Mouse (Mus musculus): ENCODE results near the gene Fam207a.

Gene Fam207a

DNA sequence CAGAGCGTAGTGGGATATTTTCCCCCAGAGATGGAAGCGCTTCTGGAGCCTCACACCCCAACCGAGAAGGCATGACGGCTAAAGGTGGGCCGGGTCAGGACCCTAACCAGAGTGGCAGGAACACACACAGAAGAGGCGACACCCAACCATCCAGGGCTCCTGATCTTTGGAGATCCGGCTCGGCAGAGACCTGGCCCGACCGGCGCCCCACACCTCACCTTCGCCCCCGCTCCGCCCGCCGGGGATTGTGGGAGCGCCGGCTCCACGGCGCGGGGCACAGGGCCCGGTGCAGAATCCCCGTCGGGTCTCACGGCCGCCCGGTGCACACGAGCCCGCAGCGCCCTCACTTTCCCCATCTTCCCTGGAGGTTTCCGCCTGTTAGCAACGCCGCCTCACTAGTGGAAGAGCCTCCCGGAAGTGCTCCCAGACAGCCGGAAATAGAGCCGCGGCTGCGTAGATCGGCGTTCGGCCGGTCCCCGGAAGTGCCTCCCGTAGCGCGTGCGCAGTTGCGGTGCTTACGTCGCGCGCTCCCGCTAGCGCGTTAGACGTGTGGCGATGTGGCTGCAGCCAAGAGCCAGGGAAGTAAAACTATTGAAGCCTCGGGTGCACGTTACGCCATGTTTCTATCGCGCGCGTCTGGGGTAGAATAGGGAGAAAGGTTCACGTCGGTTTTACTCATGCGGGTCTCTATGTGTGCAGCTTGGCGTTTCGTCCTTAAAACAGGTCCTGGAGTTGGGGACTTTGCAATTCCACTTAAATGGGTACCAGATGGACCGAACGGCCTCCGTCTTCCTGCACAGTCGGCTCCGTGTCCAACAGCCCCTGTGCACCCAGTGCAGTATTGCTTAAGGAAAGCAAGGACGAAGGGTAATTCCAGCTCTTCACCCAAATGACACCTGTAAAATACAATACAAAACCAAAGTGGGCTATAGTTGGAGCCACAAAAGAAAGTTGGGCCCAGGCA is at the start of gene Fam207a:
TSS of gene Fam207a (minus strand) at position 401 of the 964 bp plus-strand sequence.
- DNase-seq, result peak; percentile 96

DNA sequence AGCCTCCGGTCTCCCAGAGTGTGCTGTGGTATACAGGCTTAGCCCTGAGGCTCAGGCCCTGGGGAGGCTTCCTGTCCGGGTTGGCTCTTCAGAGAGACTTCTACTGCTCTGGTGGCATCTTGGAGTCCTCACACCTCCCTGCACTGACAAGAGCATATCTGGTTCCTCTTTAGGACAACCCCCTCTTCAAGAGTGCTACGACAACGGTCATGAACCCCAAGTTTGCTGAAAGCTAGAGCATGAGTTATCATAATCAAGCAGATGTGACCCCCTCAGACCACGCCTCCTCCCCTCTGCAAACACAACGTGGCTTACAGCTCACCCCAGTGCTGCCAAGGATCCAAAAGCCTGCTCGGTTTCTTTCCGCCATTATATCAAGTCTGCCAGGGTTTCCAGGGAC is 49.4 kb upstream of the Fam207a start:
- DNase-seq, result no peak

DNA sequence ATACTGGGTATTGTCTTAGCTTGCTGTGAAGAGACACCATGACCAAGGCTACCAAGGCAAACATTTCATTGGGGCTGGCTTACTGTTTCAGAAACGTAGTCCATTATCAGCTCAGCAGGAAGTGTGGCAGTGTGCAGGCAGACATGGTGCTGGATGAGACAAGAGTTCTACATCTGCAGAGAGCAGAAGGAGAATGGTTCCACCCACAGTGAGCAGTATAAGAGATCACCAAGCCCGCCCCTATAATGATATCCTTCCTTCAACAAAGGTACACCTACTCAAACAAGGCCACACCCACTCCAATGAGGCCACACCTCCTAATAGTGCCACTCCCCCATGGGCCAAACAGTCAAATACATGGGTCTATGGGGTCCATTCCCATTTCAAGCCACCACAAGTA is 45.9 kb upstream of the Fam207a start:
- no peak for DNase-seq

DNA sequence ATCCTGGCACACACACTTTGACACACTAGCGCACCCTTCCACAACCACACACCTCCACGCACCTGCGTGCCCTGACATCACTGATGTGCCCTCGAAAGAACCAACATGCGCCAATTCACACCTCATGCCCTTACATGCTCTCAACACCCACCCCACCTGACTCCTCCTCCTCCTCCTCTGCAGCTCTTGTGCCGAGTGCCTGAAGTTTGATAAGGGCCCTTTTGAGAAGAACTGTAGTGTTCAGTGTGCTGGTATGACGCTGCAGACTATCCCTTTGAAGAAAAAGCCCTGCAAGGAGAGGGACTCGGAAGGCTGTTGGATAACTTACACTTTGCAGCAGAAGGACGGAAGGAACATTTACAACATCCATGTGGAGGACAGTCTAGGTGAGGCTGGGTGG is 45.2 kb upstream of the Fam207a start:
- DNase-seq, result no peak

DNA sequence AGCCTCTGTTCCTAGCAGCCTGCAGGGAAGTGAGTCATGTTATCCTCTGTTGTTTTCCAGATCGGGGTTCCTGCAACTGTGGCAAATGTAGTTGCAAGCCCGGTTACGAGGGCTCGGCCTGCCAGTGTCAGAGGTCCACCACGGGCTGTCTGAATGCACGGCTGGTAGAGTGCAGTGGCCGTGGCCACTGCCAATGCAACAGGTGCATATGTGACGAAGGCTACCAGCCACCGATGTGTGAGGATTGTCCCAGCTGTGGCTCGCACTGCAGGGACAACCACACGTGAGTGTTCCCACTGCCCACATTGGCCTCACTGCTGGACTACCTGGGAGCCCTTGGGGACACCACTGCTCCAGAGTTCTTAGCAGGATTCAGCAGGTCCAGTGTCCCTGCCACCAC is 44.5 kb upstream of the Fam207a start:
- no peak for DNase-seq

DNA sequence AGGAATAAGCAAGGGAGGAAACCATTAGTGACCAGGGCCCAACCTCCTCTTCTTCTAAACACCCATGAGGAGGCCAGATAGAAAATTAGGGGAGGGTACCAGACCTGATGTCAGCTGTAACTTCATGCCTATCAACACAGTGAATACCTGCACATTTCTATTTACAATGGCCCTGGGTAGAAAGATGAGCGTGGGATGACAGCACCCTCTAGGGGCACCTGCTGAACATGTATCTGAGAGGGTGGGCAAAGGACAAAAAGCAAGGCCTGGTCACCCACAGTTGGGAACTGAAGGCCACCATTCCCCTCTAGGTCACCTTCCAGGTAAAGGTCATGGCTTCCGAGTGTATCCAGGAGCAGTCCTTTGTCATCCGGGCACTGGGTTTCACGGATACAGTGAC is 42.1 kb upstream of the Fam207a start:
- no peak for DNase-seq

DNA sequence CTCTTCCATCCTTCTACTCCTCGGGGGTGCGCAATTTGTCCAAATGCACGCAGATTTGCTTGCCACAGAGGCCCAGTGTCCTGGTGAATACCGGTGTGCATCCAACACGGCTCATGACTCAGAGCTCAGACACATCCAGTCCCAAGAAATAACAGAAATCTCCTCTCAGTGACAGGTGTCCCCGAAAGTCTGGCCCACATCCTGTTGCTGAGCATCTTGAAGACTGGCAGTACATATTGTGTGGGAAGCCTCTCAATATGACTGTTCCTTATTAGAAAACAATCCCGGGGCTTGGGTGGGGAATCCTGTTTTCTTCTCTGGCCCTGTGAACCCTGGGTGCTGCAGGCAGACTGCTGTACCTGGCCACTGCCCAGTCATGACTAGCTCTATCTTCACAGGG is 41.0 kb upstream of the Fam207a start:
- DNase-seq, result no peak

DNA sequence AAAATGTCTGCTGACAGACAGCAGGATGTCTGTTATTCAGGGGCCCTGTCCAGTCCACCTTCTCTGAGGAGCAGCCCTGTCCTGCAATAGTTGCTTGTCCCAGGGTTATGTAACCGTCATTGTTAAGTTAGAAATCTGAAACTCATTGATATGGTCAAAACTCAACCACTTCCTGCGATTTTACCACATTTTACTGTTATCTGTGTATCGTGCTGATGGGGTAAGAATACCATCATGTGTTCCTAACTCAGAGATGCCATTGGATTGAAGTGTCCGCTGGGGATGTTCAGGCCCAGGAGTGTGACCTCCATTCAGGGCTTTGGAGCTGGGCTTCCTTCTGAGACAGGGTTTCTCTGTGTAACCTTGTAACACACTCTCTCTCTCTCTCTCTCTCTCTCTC is 39.3 kb upstream of the Fam207a start:
- no peak for DNase-seq

DNA sequence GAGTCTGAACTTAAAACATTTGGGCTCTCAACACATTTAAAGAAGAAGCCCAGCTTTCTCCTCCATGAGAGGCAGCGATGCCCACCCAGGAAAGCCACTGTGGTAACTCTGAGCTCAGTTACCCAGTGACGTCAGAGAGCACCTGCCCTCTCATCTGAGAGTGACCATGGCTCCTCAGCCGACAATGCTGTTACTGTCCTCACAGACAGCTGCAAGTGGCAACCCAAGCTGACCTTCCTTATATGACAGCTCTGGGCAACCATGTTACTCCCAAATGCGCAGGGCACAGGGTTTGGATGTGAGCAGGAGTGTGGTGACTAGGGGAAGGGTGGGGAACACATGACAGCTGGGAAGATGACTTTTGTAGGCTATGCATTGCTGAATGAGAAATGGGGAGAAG is 37.7 kb upstream of the Fam207a start:
- DNase-seq, result no peak

DNA sequence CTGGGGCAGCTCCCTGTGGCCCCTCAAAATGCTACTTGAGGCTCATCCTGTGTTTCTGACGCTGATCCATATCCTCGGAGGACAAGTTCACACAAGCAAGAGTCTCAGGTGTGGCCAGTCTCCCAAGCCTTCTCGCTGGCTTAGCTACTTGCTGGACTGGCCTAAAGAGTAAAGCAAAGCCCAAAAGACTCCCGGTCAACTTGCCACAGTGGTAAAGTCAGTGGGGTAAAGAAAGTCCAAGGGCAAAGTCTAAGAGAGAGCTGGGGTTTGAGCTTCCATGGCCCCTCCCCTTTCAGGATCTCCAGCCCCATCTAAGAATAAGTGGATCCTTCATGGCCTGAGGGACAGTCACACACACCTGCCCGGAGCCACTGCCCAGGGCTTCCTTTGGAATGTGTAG is 36.6 kb upstream of the Fam207a start:
- no peak for DNase-seq

DNA sequence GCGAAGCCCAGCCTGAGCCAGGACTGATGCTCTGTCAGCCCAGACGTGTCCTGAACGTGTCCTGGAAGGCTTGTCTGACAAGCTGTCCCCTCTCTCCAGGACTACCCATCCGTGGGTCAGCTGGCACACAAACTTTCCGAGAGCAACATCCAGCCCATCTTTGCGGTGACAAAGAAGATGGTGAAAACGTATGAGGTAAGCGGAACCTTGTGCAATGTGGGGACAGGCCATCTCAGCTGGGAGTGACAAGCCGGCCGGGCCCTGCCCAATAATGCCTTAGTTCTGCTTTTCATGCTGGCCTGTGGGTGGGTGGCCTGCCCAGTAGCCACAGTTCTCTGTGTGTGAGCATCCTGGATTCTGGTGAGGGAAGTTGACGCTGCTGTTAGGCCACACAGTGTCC is 35.3 kb upstream of the Fam207a start:
- DNase-seq, result peak; percentile 56

DNA sequence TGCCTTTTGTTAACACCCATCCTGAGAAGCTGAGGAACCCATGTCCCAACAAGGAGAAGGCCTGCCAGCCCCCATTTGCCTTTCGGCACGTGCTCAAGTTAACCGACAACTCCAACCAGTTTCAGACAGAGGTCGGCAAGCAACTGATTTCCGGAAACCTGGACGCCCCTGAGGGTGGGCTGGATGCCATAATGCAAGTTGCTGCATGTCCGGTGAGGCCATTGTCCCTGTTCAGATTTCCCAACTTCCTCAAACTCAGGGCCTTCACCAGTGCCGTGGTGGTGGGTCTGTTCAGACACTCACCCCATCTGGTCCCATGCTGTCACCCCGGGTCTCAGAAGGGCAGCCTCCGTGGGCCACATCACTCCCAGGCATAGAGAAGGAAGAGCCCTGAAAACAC is 33.0 kb upstream of the Fam207a start:
- no peak for DNase-seq

DNA sequence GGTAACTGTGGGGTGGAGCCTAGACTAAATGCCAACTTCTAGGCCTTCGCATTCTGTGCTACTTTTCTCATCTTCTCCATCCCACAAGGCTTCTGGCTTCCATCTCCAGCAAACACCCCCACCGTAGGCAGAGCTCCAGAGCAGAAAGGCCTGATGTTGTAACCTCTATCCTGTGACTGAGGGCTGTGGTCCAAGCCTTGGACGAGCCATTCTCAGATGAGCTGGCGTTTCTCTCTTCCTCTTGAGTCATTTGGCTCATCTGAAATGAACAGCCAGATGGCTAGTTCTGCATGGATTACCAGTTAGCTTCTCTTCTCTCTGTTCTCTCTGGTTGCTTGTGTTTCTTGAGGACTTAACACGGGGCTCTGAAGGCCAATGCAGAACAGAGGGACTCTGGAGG is 29.3 kb upstream of the Fam207a start:
- peak; percentile 81 for DNase-seq

DNA sequence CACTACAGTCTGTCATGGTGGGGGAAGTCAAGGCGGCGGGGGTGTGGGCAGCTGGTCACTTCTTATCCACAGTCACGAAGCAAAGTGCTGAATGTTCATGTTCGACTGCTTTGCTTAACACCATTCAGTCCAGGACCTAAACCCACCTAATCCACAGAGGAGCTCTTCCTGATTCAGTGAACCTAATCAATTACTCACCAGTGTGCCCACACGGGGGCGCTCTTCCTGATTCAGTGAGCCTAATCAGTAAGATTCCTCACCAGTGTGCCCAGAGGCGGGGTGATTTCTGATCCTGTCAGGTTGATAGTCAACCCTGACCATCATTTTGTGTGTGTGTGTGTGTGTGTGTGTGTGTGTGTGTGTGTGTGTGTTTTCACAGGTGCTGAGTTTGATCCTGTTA is 27.6 kb upstream of the Fam207a start:
- DNase-seq, result peak; percentile 27

DNA sequence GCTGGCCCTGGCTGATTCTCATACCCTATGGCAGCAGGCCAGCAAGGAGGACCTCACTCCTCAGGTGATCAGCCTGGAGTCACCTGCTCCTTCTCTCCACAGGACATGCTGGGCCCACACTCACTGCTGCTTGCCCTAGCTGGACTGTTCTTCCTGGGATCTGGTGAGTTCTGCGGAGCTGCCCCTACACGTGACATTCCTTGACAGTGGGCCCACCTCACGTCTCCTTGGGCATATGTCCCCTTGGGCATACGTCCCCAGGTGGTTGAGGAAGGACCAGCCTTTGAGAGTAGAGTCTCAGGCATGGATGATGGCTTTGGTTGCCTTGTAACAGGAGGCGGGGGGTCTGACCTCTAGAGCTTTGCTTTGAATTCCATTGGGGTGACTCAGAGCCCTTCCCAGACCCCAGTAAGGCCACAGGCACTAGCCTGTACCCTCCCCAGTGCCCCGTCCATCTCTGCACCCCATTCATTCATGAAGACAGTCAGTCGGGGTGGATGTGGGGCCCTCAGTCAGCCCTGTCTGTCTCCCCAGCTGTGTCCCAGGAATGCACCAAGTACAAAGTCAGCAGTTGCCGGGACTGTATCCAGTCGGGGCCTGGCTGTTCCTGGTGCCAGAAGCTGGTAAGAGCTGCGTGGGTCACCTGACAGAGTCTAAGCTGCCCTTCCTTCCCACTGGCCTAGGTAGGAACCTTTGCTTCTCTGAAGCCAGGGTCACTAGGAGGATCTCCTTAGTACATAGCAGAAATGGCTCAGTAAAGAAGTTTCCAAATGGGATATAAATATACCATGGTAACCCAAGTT is 26.5 kb upstream of the Fam207a start:
- no peak for DNase-seq

DNA sequence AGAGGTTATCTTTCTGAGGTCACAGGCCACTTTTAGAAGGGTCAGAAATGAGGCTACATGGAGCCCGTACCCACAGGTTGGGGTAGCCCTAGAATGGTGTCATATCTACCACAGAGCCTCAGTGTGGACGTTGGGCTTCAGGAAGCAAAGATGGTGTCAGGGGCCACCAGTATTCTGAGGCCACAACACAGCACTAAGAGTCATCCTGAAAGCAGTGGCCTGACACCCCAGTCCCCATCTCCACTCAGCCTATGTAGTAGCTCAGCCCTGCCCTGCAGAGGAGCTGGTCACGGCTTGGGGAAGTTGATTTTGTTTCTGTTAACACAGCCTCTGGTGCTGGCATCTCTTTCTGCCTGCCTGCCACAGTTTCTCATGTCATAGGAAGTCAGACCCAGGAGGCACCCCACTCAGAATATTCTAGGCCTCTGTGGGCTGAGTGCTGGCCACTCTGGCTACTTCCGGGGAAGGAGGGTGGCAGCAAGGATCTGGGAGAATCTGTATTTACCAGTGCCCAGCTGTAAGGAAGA is 25.1 kb upstream of the Fam207a start:
- DNase-seq, result no peak

DNA sequence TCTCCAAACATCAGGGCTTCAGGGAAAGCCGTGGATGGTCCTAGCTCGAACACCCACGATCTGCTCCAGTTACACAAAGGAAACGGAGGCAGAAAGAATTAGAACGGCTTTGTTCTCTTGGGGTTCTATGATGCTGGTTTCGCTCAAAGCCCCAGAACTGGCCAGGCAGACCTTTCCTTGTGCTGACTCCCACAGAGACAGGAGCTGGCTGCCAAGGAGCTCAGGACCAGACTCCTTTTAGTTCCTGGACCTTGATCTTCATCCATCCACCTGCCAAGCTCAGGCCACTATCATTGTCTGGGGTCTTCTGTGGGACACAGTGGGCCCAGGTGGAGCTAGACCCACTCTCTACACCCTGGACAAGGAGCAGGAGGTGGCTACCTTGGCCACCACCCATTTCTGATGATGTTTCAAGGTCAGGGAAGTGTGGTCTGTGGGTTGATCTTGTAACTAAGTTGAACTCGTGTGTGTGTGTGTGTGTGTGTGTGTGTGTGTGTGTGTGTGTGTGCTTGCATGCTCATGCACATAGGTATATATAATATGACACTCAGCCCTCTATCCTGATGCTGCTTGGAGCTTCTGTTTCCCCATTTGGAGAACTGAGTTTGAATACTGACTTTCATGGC is 23.8 kb upstream of the Fam207a start:
- DNase-seq, result no peak

DNA sequence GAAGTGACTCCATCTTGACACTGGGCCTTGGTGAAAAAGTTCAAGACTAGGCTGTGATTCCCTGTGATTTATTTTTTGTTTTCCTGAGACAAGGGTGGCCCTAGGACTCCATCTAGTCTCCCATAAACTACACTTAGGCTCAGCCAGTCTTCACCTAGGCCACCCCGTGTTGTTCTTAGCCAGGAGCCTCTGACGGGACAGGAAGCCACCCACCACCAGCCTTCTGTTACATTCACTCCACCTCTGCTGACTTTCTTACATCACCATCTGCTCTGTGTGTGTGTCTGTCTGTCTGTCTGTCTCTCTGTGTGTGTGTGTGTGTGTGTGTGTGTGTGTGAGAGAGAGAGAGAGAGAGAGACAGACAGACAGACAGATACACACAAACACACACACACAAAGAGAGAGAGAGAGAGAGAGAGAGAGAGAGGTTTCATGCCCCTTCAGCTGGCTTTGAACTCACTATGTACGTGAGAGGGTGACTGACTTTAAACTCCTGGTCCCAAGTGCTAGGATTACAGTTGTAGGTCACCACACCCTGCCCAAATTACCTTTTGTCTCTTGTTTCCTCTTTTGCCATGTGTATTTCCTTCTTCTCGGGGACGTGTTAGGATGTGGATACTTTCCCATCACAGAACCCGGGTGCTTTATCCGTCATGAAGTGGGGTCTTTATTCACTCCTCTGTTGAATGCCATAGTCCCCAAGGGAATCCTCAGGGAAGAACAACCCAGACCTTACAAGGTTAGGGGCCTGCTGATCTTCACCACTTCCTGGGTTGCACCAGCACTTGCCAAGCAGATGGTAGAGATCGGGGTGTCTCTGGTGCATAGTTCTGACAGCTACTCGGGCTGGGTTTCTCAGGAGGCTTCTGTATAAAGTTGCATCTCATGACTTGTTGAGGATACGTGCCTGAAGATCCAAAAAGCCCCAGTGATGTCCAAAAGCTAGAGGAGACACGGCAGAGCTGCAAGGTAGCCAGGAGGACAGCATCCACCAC is 21.9 kb upstream of the Fam207a start:
- DNase-seq, result no peak

DNA sequence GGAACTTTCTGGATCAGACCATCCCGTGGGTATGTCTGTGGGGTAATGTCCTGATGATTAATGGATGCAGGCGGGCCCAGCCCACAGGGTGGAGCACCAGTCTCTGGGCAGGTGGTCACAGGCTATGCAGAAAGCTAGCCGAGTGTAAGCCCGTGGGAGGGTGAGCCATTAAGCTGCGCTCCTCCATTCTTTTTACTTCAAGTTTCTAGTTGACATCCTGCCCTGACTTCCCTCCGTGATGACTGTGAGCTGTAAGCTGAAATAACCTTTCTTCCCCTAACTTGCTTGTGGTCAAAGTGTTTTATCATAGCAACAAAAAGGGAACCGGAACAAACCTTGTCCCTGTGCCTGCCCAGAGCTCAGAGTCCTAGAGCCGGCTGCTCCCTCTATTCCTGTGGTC is 21.1 kb upstream of the Fam207a start:
- no peak for DNase-seq

DNA sequence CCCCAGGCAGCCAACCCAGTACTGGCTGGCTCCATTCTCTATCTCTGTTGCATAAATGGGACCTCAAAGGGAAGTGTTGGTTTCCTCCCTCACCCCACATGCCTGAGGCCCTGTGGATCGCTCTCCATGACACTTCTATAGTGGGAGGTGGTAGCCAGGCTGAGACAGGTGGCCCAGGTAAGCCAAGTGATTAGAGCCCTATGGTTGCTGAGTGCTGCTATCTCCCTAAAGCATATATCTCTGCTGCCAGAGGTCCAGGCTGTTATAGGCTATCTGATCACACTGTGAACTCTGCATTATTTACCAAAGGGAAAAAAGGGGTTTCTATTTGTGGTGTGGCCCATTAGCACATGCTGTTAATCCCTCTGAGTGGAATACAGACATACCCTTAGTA is 16.4 kb upstream of the Fam207a start:
- DNase-seq, result no peak

DNA sequence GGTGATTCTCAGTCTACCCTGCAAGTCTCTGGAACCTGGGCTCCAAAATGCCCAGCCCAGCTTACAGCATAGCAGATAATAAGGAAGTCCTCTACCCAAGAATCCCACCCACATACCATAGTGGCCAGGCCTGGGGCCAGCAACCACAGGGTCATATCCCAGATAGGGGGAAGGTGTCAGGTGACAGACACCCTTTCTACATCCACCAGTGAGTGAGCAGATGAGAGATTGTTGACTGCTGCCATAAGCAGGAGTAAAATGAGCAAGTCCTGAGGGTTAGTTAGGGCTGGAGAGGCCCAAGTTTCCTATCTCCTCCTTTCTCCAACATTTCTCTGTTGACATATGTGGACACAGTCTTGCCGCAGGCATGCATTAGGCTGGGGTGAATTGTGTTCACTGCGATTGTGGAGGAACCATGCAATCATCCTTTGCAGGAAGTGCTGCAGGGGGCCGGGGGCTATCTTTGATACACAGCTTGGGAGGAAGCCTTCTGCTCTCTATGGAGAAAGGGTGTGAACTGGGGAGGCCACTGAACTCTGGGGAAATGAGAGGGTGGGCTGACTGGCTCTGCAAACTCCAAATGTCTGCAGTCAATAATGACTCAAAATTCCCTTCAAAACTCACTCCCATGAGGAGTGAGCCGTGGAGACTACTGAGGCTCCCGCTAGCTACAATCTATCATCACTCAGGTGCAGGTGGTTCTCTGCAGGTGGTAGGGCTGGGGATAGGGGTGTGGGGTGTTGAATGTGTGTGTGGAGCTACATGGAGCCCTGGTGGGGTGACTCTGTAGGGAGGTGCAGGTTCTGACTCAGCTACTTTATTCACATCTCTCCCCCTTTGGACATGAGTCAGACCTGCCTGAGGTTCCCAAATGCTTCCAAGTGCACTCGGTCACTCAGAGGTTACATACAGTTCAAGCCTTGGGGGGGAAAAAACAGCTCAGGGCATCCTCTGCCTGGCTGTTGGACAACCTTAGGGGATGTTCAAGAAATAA is 15.7 kb upstream of the Fam207a start:
- no peak for DNase-seq

Measured in lung, postnatal 10 days (tissue).